Mouse (Mus musculus): ENCODE results near the gene Slc30a1.

GRCm38 (mm10) chr1:191916876-191917275, 10.3 kb downstream of the Slc30a1 start:
- TF ChIP-seq GATA1 (IDR thresholded peaks at IDR 0.05; ENCODE audit: borderline replicate concordance, low read length) (no peak), FLI1 (IDR thresholded peaks at IDR 0.05; ENCODE audit: low read length) (no peak)
